Mouse (Mus musculus) intestine, embryonic 14.5 days (tissue): Measurements from ENCODE around the gene Plekha3. TPM values are rescaled to one million over a fixed set of nuclear protein-coding genes. Genes with fewer than 3 reads are reported as not detected.

Experiments
- ATAC-seq: fragments of 200-750 bp; cut with Nextera tagmentation; replicated peaks from 2 replicates; pipeline ENCODE4 v1.8.0; 2017; ENCODE audit warnings: low read depth, moderate number of reproducible peaks, moderate TSS enrichment, moderate library complexity; ENCODE audit not compliant: low FRiP score, low TSS enrichment
- DNase-seq: peaks from one replicate; pipeline ENCODE4 v3.0.0-alpha.2; 2018; ENCODE audit warnings: low spot score
- H3K27ac ChIP-seq: fragments of 300-500 bp; sonication (generic); 2 replicates; pipeline ENCODE4 v1.5.1; 2014; ENCODE audit warnings: low read depth, mild to moderate bottlenecking, control low read depth
- H3K27me3 ChIP-seq: fragments of 300-500 bp; sonication (generic); replicated peaks from 2 replicates; pipeline ENCODE4 v1.6.1; 2014; ENCODE audit warnings: low read length, control low read depth; ENCODE audit not compliant: control insufficient read depth, insufficient read depth
- H3K36me3 ChIP-seq: fragments of 300-500 bp; sonication (generic); 2 replicates; pipeline ENCODE4 v1.6.1; 2014; ENCODE audit warnings: low read length, control low read depth; ENCODE audit not compliant: control insufficient read depth, insufficient read depth
- H3K4me1 ChIP-seq: fragments of 300-500 bp; sonication (generic); replicated peaks from 2 replicates; pipeline ENCODE4 v1.6.1; 2014; ENCODE audit warnings: low read length, control low read depth, mixed read lengths; ENCODE audit not compliant: control insufficient read depth, insufficient read depth
- H3K4me2 ChIP-seq: fragments of 300-500 bp; sonication (generic); 2 replicates; pipeline ENCODE4 v1.6.1; 2014; ENCODE audit warnings: low read length
- H3K4me3 ChIP-seq: fragments of 300-500 bp; sonication (generic); 2 replicates; pipeline ENCODE4 v1.5.1; 2014; ENCODE audit warnings: low read depth, low read length, control low read depth, mixed read lengths
- H3K9ac ChIP-seq: fragments of 300-500 bp; sonication (generic); 2 replicates; pipeline ENCODE4 v1.6.1; 2014; ENCODE audit warnings: mild to moderate bottlenecking, low read length
- H3K9me3 ChIP-seq: fragments of 300-500 bp; sonication (generic); 2 replicates; pipeline ENCODE4 v1.6.1; 2016; ENCODE audit warnings: low read length, control low read depth; ENCODE audit not compliant: control insufficient read depth
- WGBS: fragments of 180-500 bp; shearing (Covaris S2); extraction: QIAGEN DNeasy Blood & Tissue Kit; methylation state at CpG from one replicate; pipeline ENCODE4 v1.1.7; 2014; 5-methylcytosine and 5-hydroxymethylcytosine counted together
- polyA plus RNA-seq: library from polyadenylated mRNA; unstranded; fragments of >200 nt; fragmentation: Nextera tagmentation; extraction: Ambion mirVana; gene quantifications from 2 replicates; pipeline ENCODE4 v1.2.1, GENCODE M21; 2014

Gene Plekha3
- polyA plus RNA-seq, 1 experiment from 2014 or later: 10.1 TPM

GRCm38 (mm10) chr2:76687608-76688007 is 12.5 kb downstream of the Plekha3 start:
- H3K9me3 ChIP-seq: no peaks in the 10 kb centered on the region
- 66% methylated on average over 3 of the region's 3 CpGs for WGBS
- no peak overlapping the region for H3K27ac ChIP-seq
- H3K4me2 ChIP-seq: no peak overlapping the region
- DNase-seq: no peak
- no peaks in the 10 kb centered on the region for H3K27me3 ChIP-seq
- H3K36me3 ChIP-seq: peaks cover 82% of the 10 kb centered on the region
- no peak overlapping the region for H3K4me3 ChIP-seq
- ATAC-seq: no peak
- no peaks in the 10 kb centered on the region for H3K4me1 ChIP-seq
- H3K9ac ChIP-seq: no peak overlapping the region

- H3K4me1 ChIP-seq: no peaks in the 10 kb centered on the region
- no peak overlapping the region for H3K27ac ChIP-seq
- H3K4me2 ChIP-seq: no peak overlapping the region
- 54% methylated on average over 7 of the region's 7 CpGs for WGBS
- no peak overlapping the region for H3K4me3 ChIP-seq
- DNase-seq: no peak
- no peak overlapping the region for H3K9ac ChIP-seq
- H3K36me3 ChIP-seq: peaks cover 82% of the 10 kb centered on the region
- ATAC-seq: no peak
- no peaks in the 10 kb centered on the region for H3K9me3 ChIP-seq
- no peaks in the 10 kb centered on the region for H3K27me3 ChIP-seq
These were observed 13.1 kb downstream of the Plekha3 start for GRCm38 (mm10) chr2:76688162-76688561.

GRCm38 (mm10) chr2:76690436-76691204 is 15.5 kb downstream of the Plekha3 start:
- ATAC-seq (no peak), DNase-seq (no peak)
- Histone ChIP-seq H3K4me1 (no peaks in the 10 kb centered on the region), H3K9me3 (no peaks in the 10 kb centered on the region), H3K27me3 (no peaks in the 10 kb centered on the region), H3K4me3 (no peak overlapping the region), H3K27ac (no peak overlapping the region), H3K36me3 (peaks cover 81% of the 10 kb centered on the region), H3K4me2 (no peak overlapping the region), H3K9ac (no peak overlapping the region)
- WGBS: 88% methylated on average over 12 of the region's 12 CpGs

- Histone ChIP-seq H3K9ac (no peak overlapping the region), H3K4me2 (no peak overlapping the region), H3K9me3 (no peaks in the 10 kb centered on the region), H3K36me3 (peaks cover 69% of the 10 kb centered on the region), H3K4me3 (no peak overlapping the region), H3K27ac (no peak overlapping the region), H3K27me3 (no peaks in the 10 kb centered on the region), H3K4me1 (no peaks in the 10 kb centered on the region)
- DNase-seq (no peak), ATAC-seq (no peak)
- WGBS: 87% methylated on average over 5 of the region's 5 CpGs
These were observed 18.7 kb downstream of the Plekha3 start for GRCm38 (mm10) chr2:76693765-76694164.

GRCm38 (mm10) chr2:76695290-76695689 is 20.2 kb downstream of the Plekha3 start:
- H3K4me1 ChIP-seq: no peaks in the 10 kb centered on the region
- WGBS: 85% methylated on average over 6 of the region's 6 CpGs
- no peak for ATAC-seq

GRCm38 (mm10) chr2:76702188-76702587 is 27.1 kb downstream of the Plekha3 start:
- WGBS: 72% methylated on average over 3 of the region's 3 CpGs
- Histone ChIP-seq H3K4me3 (no peak overlapping the region), H3K9me3 (no peaks in the 10 kb centered on the region), H3K4me1 (no peaks in the 10 kb centered on the region), H3K36me3 (peaks cover 1% of the 10 kb centered on the region; the same call in 1 of the 2 replicates), H3K4me2 (no peak overlapping the region), H3K9ac (no peak overlapping the region), H3K27me3 (no peaks in the 10 kb centered on the region), H3K27ac (no peak overlapping the region)
- DNase-seq (no peak), ATAC-seq (no peak)

More at GRCm38 (mm10) chr2:76695290-76695689, 20.2 kb downstream of the Plekha3 start:
- Histone ChIP-seq H3K36me3 (peaks cover 68% of the 10 kb centered on the region), H3K27ac (no peak overlapping the region), H3K27me3 (no peaks in the 10 kb centered on the region), H3K9me3 (no peaks in the 10 kb centered on the region), H3K4me3 (no peak overlapping the region), H3K4me2 (no peak overlapping the region), H3K9ac (no peak overlapping the region)
- no peak for DNase-seq

GRCm38 (mm10) chr2:76702751-76703150 is 27.7 kb downstream of the Plekha3 start:
- DNase-seq: no peak

GRCm38 (mm10) chr2:76705655-76706054 is 30.6 kb downstream of the Plekha3 start:
- Histone ChIP-seq H3K4me1 (no peaks in the 10 kb centered on the region), H3K27ac (no peak overlapping the region), H3K36me3 (no peaks in the 10 kb centered on the region), H3K4me3 (no peak overlapping the region), H3K27me3 (no peaks in the 10 kb centered on the region), H3K9ac (no peak overlapping the region), H3K9me3 (0 out of 2 replicates have a peak, but pooled peaks cover 6% of the 10 kb centered on the region), H3K4me2 (no peak overlapping the region)
- 93% methylated on average over 13 of the region's 13 CpGs for WGBS
- DNase-seq: no peak
- ATAC-seq: no peak

More at GRCm38 (mm10) chr2:76702751-76703150, 27.7 kb downstream of the Plekha3 start:
- H3K4me2 ChIP-seq: no peak overlapping the region
- H3K4me1 ChIP-seq: no peaks in the 10 kb centered on the region
- H3K27me3 ChIP-seq: no peaks in the 10 kb centered on the region
- no peaks in the 10 kb centered on the region for H3K9me3 ChIP-seq
- no peaks in the 10 kb centered on the region for H3K36me3 ChIP-seq
- H3K4me3 ChIP-seq: no peak overlapping the region
- no peak for ATAC-seq
- H3K27ac ChIP-seq: no peak overlapping the region
- no peak overlapping the region for H3K9ac ChIP-seq
- WGBS: 77% methylated on average over 5 of the region's 5 CpGs

- Histone ChIP-seq H3K4me2 (no peak overlapping the region), H3K27ac (no peak overlapping the region), H3K9ac (no peak overlapping the region), H3K4me1 (no peaks in the 10 kb centered on the region), H3K9me3 (peaks cover 12% of the 10 kb centered on the region; the same call in 1 of the 2 replicates), H3K36me3 (no peaks in the 10 kb centered on the region), H3K4me3 (no peak overlapping the region), H3K27me3 (no peaks in the 10 kb centered on the region)
- DNase-seq (no peak), ATAC-seq (no peak)
- WGBS: 95% methylated on average over 3 of the region's 3 CpGs
These were observed 33.4 kb downstream of the Plekha3 start for GRCm38 (mm10) chr2:76708512-76708911.
